Mouse (Mus musculus): ENCODE data around the gene S100a13.

DNA sequence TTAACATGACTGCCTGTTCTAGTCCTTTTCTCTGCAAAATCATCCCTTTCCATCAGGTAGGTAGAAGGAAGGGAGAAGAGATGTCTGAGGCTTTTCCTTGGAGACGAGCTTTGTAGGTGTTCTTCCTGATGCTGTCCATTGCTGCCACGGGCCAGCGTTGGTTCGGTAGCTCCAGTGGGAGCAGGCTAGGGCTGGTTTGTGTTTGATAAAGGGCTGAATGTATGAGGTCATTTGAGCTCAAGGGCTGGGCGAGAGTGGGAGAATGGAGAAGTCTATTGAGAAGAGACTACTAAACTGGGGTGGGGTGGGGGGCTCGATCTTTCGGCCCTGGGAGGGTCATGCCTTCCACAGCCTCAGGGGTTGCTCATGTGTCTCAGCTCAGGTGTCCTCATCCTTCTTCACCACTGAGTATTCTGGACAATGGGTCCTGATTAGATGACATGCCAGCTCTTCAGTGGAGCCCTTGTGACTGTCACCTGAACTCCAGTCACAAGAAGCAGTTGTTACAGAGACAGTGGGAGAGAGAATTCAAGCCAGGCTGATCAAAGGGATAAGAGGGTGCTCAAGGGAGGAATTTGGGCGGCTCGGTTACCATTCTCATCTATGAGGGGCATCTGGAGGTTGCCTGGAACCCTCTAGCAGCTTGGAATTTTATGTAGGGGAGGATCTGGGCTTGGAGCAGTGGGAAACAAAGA, 1.1 kb upstream of the S100a13 start:
- TF ChIP-seq CTCF (IDR thresholded peaks at IDR 0.05; ENCODE audit: extremely low read depth, insufficient read depth, low read length) (no peak), POLR2A (IDR thresholded peaks at IDR 0.05; ENCODE audit: extremely low read depth, insufficient read depth, low read length) (no peak)
